Mouse (Mus musculus): ENCODE measurements around the gene AI481877. TPM values are rescaled to one million over a fixed set of nuclear protein-coding genes. Genes with fewer than 3 reads are reported as not detected.

Gene AI481877
- total and polyA plus RNA-seq, 3 experiments: 0.01 TPM; not detected in 2

GRCm38 (mm10) chr4:58998688-58999087 lies 140.1 kb downstream of the AI481877 start:
- H3K4me3 ChIP-seq (ENCODE audit: control insufficient read depth in 1 of 2, insufficient read depth in 1 of 2, low read depth in 2 of 2, low read length in 2 of 2): peak overlapping the region in 1 of 2 experiments; percentile 12; a peak in 1 of 4 replicates
- H3K36me3 ChIP-seq (ENCODE audit: control insufficient read depth in 1 of 2, insufficient read depth in 2 of 2, low read length in 2 of 2): peaks cover 0 to 14% of the 10 kb centered on the region in 2 experiments; a peak in 2 of 4 replicates
- H3K79me2 ChIP-seq (ENCODE audit: control insufficient read depth, insufficient read depth, low read length, poor library complexity): peaks cover 7% of the 10 kb centered on the region
- peaks cover 7 to 17% of the 10 kb centered on the region in 2 experiments for H3K4me1 ChIP-seq (ENCODE audit: control insufficient read depth in 1 of 2, insufficient read depth in 2 of 2, low read length in 2 of 2)
- no peak overlapping the region for H3K27ac ChIP-seq (ENCODE audit: control insufficient read depth, low read depth, low read length)
- H3K27me3 ChIP-seq (ENCODE audit: control insufficient read depth in 1 of 2, insufficient read depth in 2 of 2, low read length in 2 of 2): no peaks in the 10 kb centered on the region
- peak; percentile 47 for DNase-seq (ENCODE audit: low read depth, low spot score)
- H3K9me3 ChIP-seq (replicated peaks; ENCODE audit: insufficient read depth, low read length): no peaks in the 10 kb centered on the region
- H3K9ac ChIP-seq (ENCODE audit: control insufficient read depth, low read depth, low read length, poor library complexity, severe bottlenecking): no peak overlapping the region
- TF ChIP-seq RCOR1 (IDR thresholded peaks at IDR 0.05; ENCODE audit: low read depth, low read length) (peak; percentile 70), GATA1 (IDR thresholded peaks at IDR 0.05; ENCODE audit: low read depth, low read length) (peak; percentile 67), NELFE (IDR thresholded peaks at IDR 0.05; ENCODE audit: low read depth, low read length) (no peak), MAZ (IDR thresholded peaks at IDR 0.05; ENCODE audit: low read depth, low read length) (no peak), ETS1 (IDR thresholded peaks at IDR 0.05; ENCODE audit: low read depth, low read length) (peak; percentile 63), TCF12 (IDR thresholded peaks at IDR 0.05; ENCODE audit: low read depth, low read length) (0 out of 2 replicates have a peak, but pooled peaks have one; percentile 16), EP300 (IDR thresholded peaks at IDR 0.05; ENCODE audit: low read depth in 1 of 2, low read length in 2 of 2) (peak; percentile 39 to 43; a peak in 1 of 4 replicates)

- no peak for TF ChIP-seq GABPA (IDR thresholded peaks at IDR 0.05; ENCODE audit: low read depth, low read length)
- no peak for TF ChIP-seq NELFE (IDR thresholded peaks at IDR 0.05; ENCODE audit: low read depth, low read length)
- TF ChIP-seq POLR2A (IDR thresholded peaks at IDR 0.05; ENCODE audit: control insufficient read depth in 1 of 2, insufficient read depth in 1 of 2, low read depth in 1 of 2, low read length in 2 of 2, poor library complexity in 1 of 2): no peak
- no peak for TF ChIP-seq NRF1 (IDR thresholded peaks at IDR 0.05; ENCODE audit: insufficient read depth, low read depth, low read length, poor library complexity, severe bottlenecking)
- TF ChIP-seq MYB (IDR thresholded peaks at IDR 0.05; ENCODE audit: low read depth, low read length): no peak
- TF ChIP-seq UBTF (IDR thresholded peaks at IDR 0.05; ENCODE audit: borderline replicate concordance, insufficient read depth, low read depth, low read length): no peak
- no peak for TF ChIP-seq POLR2AphosphoS2 (IDR thresholded peaks at IDR 0.05; ENCODE audit: low read length)
- no peak for TF ChIP-seq EP300 (IDR thresholded peaks at IDR 0.05; ENCODE audit: low read depth in 1 of 2, low read length in 2 of 2)
- TF ChIP-seq JUND (IDR thresholded peaks at IDR 0.05; ENCODE audit: low read depth, low read length): no peak
- no peak for TF ChIP-seq TAL1 (IDR thresholded peaks at IDR 0.05; ENCODE audit: low read length)
- no peak for TF ChIP-seq ELF1 (IDR thresholded peaks at IDR 0.05; ENCODE audit: low read depth, low read length)
- no peak for TF ChIP-seq USF1 (IDR thresholded peaks at IDR 0.05; ENCODE audit: low read depth, low read length)
- no peak for TF ChIP-seq POLR2AphosphoS5 (IDR thresholded peaks at IDR 0.05; ENCODE audit: borderline replicate concordance, low read depth, low read length)
- Histone ChIP-seq H3K36me3 (ENCODE audit: control insufficient read depth in 1 of 2, insufficient read depth in 2 of 2, low read length in 2 of 2) (peaks cover 0 to 12% of the 10 kb centered on the region in 2 experiments; a peak in 2 of 4 replicates), H3K27ac (ENCODE audit: control insufficient read depth, low read depth, low read length) (no peak overlapping the region), H3K4me3 (ENCODE audit: control insufficient read depth in 1 of 2, insufficient read depth in 1 of 2, low read depth in 2 of 2, low read length in 2 of 2) (no peak overlapping the region), H3K9ac (ENCODE audit: control insufficient read depth, low read depth, low read length, poor library complexity, severe bottlenecking) (no peak overlapping the region), H3K27me3 (ENCODE audit: control insufficient read depth in 1 of 2, insufficient read depth in 2 of 2, low read length in 2 of 2) (no peaks in the 10 kb centered on the region), H3K79me2 (ENCODE audit: control insufficient read depth, insufficient read depth, low read length, poor library complexity) (no peaks in the 10 kb centered on the region), H3K9me3 (replicated peaks; ENCODE audit: insufficient read depth, low read length) (no peaks in the 10 kb centered on the region), H3K4me1 (ENCODE audit: control insufficient read depth in 1 of 2, insufficient read depth in 2 of 2, low read length in 2 of 2) (peaks cover 7 to 17% of the 10 kb centered on the region in 2 experiments)
- no peak for DNase-seq (ENCODE audit: low read depth, low spot score)
These were observed 141.7 kb downstream of the AI481877 start for GRCm38 (mm10) chr4:58997081-58997480.
